Mouse (Mus musculus): ENCODE results near the gene Slc4a1.
"Not testable (repeated sequence)": the region's sequence is repeated elsewhere in the genome, so short reads cannot be mapped to it uniquely, and the experiment has no call there.

Slc4a1 gene

DNA sequence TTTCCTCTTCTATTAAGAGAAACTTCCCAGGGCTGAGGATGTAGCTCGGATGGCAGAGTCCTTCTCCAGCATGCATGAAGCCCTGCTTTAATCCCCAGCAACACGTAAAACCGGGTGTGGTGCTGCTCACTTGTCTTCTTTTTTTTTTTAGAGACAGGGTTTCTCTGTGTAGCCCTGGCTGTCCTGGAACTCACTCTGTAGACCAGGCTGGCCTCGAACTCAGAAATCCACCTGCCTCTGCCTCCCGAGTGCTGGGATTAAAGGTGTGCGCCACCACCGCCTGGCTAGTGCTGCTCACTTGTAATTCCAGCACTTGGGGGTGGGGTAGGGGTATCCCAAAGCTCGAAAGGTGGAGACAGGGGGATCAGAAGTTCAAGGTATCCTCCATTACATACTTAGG, at the start of gene Slc4a1:
Slc4a1 (minus strand) TSS at position 101 of the 400 bp plus-strand sequence.
- not testable (repeated sequence) for DNase-seq (ENCODE audit: low spot score in 2 of 2)

DNA sequence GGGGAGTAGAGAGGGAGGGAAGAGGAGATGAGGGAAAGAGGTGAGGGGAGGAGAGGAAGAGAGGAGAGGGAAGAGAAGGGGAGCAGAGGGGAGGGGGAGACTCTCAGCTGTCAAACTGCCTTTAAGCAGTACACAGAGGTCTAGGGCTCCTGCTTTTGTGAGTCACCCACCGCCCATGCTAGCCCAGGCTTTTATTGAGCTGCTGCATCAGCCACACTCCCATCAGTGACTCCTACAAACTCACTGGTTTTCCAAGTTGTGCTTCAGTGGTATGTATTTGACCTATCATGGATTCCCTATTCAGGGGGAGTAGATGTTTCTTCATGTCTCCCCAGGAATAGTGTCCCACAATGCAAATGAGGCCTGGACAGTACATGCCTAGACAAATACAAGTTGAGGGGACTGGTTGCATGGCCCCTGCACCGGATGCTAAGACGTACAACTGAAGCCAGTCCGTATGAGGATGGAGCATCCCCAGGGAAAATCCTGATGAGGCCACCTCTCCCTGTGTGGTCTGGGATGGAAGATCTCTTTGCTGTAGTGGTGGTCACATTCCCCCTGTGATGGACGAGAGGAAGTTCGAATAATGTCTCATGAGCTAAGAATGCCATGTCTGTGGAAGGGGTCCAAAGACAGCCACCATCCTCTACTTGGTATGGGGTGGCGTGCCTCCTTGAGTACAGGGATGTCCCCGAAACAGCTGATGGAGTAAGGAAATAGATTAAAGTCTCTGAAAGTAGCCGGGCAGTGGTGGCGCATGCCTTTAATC, 49.2 kb upstream of the Slc4a1 start:
- DNase-seq (ENCODE audit: low spot score in 2 of 2): no peak

DNA sequence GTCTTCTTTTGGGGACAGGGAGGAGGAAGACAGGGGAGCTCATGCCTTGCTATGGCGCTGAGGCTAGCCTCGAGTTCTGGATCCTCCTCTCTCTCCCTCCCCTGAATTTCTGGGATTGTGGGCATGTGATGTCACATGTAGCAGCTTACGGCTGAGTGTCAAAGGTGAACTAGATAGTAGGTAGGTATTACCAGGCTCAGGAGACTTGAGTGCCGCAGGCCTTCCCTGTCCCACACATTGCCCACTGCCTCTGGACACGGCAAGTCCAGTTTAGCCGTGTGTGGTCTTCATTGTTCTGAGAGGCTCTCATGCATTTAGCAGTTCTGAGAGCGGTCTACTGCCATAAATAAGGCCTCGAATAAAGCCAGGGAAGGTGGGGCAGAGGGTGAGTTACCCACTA, 47.1 kb upstream of the Slc4a1 start:
- no peak for DNase-seq (ENCODE audit: low spot score in 2 of 2)

DNA sequence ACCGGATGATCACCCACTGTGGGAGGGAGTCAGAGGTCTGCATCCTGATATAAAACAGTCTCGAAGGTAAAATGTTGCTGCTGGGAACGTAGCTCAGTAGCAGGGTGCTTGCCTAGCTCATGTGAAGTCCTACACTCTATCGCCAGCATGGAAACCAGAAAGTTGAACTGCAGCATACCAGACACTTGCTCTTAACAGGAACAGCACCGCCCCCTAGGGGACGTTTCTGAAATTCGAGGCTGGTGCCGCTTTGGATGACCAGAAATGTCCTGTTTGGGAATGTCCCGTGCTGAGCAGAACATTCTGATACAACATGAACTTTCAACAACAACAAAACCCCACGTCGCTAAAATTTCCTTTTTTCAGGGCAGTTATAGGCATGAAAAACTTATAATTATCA, 45.7 kb upstream of the Slc4a1 start:
- DNase-seq (ENCODE audit: low spot score in 2 of 2): peak; percentile 90 to 94

DNA sequence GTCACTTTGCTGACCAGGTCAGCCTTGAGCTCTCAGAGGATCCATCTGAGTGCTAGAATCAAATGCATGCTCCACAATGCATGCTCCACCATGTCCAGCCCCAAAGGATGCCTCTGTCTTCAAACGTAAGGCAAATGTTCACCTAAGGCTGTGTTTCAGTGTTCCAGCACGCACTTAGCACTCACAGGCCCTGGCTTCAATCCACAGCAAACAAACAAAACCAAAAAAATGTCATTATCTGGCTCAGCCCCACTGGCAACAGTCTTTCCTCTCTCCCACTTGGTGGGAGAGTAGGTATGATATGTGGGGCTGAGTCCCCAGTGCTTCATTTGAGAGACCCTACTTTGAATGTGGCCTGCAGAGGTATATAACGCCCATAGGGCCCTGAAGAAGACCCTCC, 45.1 kb upstream of the Slc4a1 start:
- no peak for DNase-seq (ENCODE audit: low spot score in 2 of 2)

DNA sequence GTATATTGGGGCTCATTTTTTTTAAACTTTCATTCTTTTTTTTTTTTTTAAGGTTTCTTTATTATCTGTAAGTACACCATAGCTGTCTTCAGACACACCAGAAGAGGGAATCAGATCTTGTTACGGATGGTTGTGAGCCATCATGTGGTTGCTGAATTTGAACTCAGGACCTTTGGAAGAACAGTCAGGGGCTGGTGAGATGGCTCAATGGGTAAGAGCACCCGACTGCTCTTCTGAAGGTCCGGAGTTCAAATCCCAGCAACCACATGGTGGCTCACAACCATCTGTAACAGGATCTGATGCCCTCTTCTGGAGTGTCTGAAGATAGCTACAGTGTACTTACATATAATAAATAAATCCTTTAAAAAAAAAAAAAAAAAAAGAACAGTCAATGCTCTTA, 44.3 kb upstream of the Slc4a1 start:
- DNase-seq (ENCODE audit: low spot score in 2 of 2): not testable (repeated sequence)

DNA sequence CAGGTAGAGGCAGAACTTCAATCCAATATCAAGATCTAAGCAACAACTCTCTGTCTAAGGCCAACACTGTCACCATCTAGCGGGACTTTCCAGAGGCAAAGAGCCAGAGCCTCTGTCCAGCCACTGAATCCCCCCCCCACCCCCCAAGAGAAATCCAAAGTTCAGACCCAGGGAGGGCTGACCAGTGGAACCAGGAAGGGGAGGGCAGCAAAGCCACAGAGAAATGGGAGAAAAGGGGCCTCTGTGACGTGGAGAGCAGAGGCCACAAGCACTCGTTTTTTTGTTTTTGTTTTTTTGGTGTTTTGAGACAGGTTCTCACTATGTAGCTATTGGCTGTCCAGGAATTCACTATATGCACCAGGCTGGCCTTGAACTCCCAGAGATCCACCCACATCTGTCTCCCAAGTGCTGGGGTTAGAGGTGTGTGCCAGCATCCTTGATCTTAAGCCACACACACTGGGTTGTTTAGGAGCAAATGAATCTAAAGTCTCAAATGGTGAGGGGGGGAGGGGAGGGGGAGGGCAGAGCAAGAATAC, 43.9 kb upstream of the Slc4a1 start:
- DNase-seq (ENCODE audit: low spot score in 2 of 2): no peak

DNA sequence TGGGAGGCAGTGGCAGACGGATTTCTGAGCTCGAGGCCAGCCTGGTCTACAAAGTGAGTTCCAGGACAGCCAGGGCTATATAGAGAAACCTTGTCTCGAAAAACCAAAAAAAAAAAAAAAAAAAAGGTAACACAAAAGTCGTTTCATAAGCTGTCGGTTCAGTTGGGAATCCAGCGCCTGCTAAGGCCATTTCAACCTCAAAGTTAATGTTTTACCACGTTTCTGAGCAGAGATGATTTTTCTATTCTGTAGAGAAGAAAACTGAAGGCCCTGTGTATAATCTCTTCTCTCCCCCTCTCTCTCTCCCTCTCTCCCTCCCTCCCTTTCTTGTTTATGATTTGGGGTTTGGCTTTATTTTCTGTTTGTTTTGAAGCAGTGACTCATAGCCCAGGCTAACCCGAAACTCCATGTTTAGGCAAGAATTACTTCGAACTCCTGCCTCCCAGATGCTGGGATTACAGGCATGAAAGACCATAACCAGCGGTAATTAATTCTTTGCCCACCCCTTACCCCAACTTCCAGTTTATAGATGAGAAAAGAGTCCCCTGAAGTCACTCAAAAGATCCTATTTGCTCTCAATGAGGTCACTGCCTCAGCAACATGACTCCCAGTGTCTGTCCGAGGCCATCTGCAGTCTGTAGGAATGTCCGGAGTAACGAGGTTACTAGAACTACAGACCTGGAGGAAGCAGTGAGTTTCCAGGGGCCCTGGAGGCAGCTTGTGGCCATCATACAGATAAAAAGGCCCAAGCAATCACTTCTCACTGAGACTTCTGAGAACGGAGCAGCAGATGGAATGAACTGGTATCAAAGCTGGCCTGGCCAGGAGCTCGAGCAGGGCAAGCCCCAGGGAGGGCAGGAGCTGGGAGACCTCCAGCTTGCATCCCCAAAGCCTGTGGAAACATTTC, 43.1 kb upstream of the Slc4a1 start:
- DNase-seq (ENCODE audit: low spot score in 2 of 2): no peak

DNA sequence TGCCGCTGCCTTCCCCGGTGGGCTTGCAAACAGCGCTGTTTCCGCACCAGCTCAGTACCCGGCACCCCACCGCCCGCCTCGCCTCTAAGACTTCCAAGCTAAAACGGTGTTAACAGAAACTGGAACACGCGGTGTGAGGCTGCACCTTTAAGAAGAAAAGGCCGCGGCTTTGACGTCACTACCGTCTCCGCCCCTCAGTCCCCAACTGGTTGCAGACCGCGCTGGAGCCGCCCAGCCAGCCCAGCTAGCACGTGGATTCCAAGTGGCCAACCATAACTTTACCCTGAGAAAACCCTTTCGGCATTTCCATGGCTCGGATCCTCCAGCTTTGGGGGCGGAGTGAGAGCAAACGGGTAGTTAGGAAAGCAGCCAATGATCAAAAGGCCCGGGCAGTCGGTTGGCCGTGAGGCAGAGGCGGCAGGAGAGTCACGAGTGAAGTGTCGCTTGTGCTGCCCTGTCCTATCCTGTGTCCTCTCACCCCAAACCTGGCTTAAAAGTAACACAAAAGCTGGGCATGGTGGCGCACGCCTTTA, 42.4 kb upstream of the Slc4a1 start:
- peak; percentile 92 to 97 for DNase-seq (ENCODE audit: low spot score in 2 of 2)

DNA sequence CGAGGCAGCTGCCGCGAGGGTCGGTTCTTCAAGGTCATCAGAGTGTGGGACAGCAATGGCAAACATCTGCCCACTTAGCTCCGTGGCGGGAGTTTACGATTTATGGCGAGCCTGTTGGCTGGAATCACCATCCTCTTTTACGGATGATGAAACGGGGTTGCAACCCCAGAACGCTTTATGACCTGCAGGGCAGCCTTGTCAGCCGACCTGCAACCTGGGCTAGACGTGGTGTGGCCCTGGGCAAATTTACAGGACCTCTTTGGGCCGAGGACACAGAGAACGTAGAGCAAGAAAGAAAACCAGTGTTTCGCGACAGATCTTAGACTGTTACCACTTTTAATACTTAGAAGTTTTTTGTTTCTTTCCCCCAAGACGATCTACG, 41.8 kb upstream of the Slc4a1 start, which contains the start of gene Slc25a39:
Slc25a39 (minus strand) TSS at position 113 of the 382 bp plus-strand sequence.
- no peak for DNase-seq (ENCODE audit: low spot score in 2 of 2)

DNA sequence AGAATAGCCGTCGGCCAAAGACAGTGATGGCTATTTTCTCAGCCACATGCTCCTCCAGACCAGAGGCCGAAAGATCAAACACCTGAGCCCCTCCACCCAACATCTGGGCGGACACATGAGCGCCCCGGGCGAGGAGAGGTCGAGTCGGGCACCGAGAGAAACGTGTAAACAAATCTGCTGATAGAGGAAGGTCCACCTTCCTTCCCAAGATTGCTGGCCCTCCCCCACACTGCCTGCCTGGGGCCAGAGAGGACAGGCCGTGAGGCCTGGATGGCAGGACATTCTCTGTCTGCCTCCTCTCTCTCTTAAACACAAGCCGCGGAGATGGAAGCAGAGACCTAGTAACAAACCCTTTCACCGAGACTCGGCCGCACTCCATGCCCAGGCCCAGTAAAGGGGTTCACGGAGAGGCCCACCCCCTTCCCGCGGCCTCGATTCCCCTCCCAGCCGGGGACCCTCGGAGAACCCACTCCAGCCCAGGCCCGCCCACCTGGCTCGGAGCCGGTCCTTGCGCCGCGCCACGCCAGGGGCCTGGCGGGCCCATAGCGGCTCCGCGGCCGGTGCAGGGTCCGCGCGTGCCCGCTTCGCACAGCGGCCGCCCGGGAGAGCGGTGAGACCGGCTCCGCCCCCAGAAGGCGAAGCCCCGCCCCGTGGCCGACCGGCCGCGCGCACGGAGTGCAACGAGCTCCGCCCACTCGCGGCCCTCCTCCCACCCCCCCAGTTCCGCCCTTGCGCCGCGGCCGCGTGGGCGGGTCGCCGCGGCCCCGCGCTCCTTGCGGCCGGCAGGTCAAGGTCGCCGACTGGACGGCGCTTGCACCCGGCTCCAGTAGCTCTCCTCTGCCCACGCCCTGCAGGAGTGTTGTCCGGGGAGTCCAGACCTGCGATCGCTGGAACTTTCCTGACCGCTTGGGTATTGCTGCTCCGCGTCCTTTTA, 41.2 kb upstream of the Slc4a1 start:
- peak; percentile 96 to 97 for DNase-seq (ENCODE audit: low spot score in 2 of 2)

DNA sequence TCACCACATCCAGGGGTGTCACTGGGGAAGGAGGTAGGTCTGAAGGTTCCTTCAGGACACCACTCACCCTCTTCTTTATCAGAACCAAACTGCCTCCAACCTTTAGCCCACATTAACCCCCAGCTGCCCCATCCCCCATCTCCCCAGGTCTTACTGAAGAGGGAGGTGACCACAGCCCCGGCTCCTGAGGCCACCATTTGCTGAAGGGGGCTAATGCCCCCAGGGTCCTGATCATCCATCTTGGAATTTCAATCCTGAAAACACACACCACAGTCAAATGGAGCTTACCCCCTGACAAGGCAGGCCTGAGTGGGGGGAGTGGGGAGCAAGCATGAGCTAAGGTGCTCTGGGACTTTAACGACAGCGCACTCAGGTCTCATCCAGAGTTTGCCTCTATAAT, 40.4 kb upstream of the Slc4a1 start:
- DNase-seq (ENCODE audit: low spot score in 2 of 2): peak; percentile 32 to 33

DNA sequence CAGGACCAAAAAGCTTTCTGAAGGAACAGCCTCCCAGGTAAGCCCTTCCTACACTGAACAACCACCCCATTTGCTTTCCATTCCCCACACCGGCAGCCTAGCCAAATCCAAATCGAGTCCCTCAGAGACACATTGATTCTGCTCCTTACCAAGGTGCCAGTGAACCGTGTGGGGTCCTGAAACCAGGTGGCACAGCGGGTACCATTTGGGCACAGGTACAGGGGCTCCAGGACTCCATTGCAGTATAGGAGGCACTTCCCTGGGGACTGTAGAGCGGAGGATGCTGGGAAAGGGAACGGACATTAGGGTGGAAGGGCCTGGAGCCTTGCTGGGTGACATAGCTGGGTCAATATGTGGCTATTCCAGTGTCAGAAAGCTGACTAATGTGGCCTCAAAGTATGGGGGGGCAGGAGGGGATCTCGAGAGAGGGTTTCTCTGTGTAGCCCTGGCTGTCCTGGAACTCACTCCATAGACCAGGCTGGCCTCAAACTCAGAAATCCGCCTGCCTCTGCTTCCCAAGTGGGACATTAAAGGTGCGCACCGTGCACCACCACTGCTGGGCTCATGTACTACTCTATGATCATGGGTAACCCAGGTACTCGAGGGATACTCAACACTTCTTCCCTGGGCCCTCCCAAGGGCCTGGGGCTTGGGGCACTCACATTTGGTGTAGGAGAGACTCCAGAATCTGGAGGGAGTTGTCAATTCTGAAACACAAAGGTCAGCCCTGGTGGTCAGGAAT, 39.7 kb upstream of the Slc4a1 start:
- DNase-seq (ENCODE audit: low spot score in 2 of 2): no peak

DNA sequence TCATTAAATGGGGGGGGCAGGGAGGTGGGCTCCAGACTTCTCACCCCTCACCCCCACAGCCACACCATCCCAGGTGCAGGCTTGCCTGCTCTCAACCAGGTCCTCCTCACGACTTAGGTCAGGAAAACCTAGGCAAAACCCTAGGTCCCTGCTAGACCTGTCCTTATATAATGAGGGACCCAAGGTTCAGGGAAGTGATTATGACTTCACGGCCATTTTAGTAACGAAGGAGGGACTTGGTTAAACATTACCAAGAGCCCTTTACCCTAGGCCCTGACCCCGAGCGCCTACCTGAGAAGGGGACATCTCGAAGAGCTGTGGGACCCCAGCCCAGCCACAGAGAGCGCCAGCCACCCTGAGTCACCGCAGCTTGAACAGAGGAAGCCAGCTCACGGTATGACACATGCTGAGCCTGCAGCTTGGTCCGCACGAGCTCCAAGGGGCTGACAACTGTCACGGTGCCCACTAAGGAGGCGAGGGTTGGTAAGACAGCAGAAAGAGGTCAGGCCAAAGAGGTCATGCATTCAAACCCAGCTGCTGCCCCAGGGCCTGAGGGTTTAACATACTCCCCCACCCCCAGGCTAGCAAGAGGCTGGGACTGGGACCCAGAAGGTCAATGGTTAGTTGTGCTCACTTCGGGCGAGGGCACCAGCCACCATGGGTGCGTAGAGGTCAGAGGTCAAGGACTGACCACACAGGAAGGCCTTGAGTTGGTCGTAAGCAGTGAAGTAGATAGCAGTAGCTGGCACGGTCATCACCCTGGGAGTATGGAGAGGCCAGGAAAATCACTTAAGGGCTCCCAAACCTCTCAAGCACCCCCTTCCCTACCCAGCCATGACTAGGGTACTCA, 38.4 kb upstream of the Slc4a1 start:
- no peak for DNase-seq (ENCODE audit: low spot score in 2 of 2)

DNA sequence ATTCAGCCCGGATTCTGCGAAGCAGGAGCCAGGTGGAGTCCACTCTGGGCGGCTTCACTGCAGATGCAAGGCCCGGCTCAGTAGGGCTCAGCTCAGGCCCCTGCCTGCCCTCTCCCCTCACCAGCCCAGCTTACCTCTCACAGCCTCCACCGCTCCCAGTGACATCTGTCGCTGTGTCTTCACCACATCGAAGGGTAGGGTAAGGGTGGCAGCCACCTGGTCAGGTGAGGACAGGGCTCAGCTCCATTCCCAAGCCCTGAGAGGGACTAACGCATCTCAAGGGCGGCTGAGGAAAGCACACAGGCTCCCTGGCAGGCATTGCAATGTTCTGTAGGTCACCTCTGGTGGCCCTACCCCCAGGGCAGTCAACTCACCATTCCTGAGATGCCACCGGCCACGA, 37.7 kb upstream of the Slc4a1 start:
- no peak for DNase-seq (ENCODE audit: low spot score in 2 of 2)

DNA sequence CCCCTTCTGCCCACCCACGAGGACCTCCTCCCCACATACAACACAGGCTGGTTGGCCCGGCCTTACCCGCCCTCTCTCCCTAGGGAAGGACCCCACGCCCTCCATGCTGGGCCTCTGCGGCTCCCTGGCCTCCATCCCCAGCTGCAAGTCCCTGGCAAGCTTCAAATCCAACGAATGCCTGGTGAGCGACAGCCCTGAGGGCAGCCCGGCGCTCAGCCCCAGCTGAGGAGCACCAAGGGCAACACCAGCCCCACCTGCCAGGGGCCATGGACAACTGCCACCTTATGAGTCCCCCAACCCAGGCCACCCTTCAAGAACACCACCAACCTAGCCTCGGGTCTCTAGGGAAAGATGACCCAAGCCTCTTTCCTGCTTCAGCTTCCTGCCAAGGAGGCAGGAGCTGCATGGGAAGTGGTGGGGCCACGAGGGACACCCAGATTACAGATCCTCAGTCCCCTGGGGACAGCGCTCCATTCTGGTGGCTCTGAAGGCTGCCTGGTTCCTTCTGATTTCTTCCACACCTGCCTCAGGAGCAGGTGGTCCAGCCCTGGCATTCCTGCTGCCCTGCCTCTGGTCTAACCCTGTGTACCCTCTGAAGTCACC, 36.0 kb upstream of the Slc4a1 start:
- no peak for DNase-seq (ENCODE audit: low spot score in 2 of 2)

DNA sequence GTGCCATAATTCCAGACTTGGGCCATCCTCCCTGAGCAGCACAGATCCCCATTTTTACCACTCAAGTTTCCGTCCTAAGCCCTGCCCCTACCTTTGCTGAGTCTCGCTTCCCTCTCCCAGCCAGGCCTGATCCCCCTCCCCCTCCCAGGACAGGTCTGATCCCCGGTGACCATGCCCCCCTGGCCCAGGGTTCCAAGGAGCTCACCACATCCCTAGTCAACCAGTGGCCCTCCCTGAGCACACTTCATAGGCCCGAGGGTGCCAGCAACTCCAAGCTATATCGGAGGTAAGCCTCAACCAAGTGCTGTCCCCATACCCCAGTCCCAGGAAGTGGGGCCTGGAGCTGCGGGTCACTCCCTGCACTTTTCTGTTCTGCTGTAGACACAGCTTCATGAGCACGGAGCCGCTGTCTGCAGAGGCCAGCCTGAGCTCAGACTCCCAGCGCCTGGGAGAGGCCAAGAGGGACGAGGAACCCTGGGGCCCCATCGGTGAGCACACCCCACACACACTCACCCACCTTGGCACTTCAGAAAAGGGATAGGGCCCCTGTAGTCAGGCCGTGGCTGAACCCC, 34.6 kb upstream of the Slc4a1 start:
- DNase-seq (ENCODE audit: low spot score in 2 of 2): no peak

DNA sequence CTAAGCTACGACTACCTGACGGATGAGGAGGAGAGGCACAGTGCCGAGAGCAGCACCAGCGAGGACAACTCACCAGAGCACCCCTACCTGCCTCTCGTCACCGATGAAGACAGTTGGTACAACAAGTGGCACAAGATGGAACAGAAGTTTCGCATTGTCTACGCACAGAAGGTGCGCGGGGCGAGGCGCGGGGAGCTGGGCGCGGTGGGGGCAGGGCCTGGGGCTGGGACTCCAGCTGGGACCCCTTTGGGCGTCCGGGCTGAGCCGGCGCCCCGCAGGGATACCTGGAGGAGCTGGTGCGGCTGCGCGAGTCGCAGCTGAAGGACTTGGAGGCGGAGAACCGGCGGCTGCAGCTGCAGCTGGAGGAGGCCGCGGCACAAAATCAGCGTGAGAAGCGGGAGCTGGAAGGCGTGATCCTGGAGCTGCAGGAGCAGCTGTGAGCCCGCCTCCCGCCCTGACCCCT, 33.6 kb upstream of the Slc4a1 start:
- DNase-seq (ENCODE audit: low spot score in 2 of 2): peak in 1 of 2 experiments; percentile 42

DNA sequence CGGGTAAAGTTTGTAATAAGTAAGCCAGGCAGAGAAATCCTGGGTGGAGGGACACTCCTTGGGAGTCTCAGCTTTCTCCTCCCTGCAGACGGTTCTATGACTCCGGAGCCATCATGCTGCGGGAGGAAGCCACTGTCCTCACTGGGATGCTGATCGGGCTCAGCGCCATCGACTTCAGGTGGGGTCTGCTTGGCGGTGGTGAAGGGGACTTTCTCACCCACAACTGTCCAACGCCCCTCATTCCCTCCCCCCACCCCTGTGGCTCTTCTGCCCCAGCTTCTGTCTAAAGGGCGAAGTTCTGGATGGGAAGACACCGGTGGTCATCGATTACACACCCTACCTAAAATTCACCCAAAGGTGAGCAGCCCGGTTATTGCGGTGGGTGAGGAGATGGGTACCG, 33.1 kb upstream of the Slc4a1 start:
- no peak for DNase-seq (ENCODE audit: low spot score in 2 of 2)

Measured in spleen, postnatal 10 days (tissue).